Mouse (Mus musculus): ENCODE measurements at regions not wholly inside any gene's neighbourhood (a gene's known extent, or its start where the extent isn't known, plus 50 kb on each side); places are given as distances from the start of the nearest gene placed in this dataset.

DNA sequence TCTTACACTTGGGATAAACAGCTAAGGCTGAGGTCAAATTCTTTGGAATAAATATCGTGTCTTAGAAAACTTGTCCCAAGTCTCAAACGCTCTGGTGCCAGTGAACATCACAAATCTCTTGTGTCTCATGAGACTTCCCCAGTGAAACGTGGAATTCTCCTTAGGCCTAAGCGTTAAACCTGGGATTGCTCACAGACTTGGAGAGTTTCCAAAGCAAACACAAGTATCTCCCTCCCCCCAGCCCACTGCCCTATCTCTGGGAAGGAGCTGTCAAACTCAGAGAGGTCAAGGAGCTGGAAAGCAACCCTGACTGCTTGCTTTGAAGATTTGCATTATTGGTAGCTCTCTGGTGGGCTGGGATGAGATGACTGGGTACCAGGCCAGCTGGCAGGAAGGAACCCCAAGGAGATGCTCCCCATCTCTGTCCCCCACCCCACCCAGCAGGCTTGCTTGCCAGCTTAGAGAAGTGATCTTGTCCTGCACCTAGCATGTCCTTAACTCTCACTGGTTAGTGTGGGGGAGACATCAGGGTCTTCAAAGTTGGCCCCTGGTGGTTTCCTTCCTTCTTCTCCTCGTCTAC is 219.1 kb downstream of the Fam43a start:
- no peak for DNase-seq

DNA sequence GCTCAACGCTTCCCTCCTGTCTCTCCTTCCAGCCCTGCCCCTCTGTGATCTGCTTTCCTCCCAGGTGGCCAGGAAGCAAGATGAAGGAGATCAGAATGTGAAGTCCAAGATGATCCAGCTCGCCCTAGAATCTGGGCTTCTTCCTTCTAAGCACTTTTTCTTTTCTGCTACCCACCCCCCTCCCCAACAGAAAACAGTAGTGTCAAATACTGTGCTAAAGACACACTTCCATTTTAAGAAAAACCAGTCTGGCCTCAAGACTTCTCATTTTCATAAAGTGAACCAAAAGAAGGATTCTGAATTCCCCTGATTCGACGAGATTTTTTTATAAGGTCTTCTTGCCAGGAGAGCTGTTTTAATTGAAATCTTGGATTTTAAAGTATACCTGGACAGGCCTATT is 219.8 kb downstream of the Fam43a start:
- no peak for DNase-seq

- no peak for DNase-seq
Observed at GRCm38 (mm10) chr16:30820234-30820633, 220.7 kb downstream of the Fam43a start.

- no peak for DNase-seq
Observed at GRCm38 (mm10) chr16:30820761-30821160, 221.2 kb downstream of the Fam43a start.

DNA sequence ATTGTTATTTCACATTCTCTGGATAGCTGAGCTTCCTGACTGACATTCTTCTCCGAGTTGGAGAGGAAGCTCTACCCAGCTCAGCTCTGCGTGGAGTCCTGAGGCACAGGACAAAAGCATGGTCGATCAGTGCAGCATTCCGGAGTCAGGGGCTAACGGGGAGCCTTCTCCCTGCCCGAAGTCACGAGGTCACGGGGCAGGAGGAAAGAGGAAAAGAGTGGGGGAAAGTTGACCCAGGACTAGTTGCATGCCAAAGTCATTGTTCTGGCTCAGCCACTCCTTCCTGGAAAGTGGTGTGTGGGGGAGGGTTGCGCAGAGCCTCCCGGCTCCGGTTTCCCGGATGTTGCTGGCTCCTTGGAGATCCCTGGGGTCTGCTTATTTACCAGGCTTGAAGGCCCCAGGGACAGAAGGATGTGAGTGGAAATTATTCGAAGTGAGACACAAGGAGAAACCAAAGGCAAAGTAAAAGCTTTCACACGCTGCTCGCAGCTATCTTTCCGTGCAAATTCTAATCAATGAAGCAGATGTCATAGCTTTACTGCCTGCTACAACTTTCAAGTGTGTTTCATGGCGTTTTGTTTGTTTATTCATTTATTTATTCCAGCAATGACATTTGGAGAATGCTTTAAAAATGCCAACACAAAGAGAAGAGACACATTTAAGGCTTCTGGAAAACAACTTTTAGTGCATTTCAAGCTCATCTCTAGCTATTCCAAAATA is 221.8 kb downstream of the Fam43a start:
- peak; percentile 79 for DNase-seq

DNA sequence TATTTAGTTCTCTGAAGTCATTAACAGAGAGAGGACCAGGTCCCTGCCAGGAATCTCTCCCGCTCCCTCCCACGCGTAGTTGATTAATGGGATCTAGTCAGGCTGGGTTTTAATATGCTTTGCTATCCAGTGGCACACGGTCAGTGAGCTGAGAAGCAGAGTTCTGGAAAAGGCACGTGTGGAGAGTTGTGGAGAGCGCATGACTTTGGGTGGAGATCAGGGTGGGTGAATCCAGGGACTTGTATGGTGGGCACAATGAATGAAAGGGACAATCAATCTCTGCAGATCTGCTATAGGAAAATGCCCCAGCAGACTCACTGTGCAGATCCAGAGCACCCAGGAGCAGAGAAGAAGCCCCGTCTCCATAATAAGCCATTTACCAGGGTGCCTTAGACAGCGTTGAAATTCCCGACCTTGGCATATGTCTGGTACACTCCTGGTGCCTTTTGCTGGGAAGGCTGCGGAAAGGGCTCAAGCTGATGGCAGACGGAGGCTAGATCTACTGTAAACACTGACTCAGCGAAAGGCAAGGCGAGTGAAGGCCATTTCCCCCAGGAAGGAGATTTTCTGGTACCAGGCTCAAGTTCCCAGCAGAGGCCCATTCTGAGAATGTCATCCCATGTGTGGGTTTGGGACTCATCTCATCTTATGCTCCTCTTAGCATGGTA is 222.5 kb downstream of the Fam43a start:
- peak; percentile 62 for DNase-seq

DNA sequence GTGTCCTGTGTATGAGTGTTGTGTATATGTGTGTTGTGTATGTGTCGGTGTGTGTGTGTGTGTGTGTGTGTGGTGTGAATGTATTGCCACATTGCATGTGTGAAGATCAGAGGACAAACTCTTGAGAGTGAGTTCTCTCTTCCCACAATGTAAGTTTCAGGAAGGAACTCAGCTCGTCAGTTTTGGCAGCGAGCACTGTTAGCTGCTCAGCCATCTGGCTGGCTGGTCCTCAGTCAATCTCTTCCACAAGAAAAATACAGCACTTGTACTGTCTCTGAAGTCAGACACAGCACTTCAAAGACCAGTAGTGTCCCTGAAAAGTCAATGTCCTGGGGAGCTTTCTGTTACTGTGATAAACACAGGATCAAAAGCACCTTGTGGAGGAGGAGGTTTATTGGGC is 226.6 kb downstream of the Fam43a start:
- no peak for DNase-seq

- DNase-seq: peak; percentile 46
Observed at GRCm38 (mm10) chr16:30827901-30828608, 228.5 kb downstream of the Fam43a start.

GRCm38 (mm10) chr16:30834561-30834960 is 235.0 kb downstream of the Fam43a start:
- DNase-seq: no peak

DNA sequence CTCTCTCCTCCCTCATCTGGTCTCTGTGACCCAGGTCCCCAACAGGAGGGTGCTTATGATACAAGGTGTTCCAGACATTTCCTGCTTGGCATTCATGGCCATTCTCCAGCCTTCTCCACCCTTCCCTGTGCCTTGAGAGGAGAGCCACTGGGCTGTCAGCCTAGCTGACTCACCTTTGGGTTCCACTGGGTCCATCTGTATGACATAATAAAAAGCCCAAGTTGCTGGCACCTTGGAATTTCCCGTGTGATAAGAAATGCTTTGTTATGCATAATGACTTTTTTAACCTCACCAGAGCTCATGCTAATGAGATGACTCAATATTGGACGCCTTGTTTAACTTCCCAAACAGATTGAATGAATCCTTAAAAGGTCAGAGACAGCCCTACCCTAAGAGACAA is 236.2 kb downstream of the Fam43a start:
- peak; percentile 17 for DNase-seq

GRCm38 (mm10) chr16:30842831-30843230 is 238.4 kb downstream of the Xxylt1 start:
- DNase-seq: no peak

DNA sequence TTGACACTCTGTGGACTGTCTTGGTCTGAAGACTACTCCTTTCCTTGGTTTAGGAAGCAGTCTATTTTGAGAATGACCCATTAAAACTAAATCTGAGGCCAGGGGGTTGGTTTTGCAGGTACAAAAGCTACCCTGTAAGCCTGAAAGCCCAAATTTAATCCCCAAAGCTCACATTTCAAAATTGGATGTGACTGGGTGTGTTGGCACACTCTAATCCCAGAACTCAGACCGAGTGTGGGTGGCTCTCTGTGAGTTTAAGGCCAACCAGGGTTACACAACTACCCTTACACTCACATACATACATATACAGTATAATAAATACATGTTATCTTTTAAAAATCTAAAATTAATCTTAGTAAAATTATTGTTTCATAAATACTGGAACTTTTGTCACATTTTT is 228.6 kb downstream of the Xxylt1 start:
- no peak for DNase-seq

GRCm38 (mm10) chr16:30854716-30855115 is 226.5 kb downstream of the Xxylt1 start:
- no peak for DNase-seq

- no peak for DNase-seq
Observed at GRCm38 (mm10) chr16:30857656-30858055, 223.6 kb downstream of the Xxylt1 start.

- DNase-seq: no peak
Observed at GRCm38 (mm10) chr16:30869136-30869909, 211.9 kb downstream of the Xxylt1 start.

DNA sequence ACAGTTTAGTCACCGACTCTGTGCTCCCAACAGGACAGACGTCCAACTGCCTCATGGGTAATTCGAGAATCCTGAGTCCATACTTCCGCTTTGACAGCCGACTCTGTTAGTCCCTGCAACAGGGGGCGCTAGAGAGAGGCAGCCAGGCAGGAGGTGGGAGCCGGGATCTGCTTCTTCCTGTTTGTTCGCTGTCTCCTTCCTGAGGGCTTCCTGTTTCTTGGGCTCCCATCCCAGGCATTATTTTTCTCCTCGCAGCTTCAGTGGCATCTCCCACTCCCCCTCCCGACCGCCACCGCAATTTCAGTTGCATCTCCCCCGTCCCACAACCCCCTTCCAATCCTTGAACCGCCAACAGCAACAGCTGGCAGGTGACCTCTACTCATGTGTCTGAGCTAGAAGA is 211.1 kb downstream of the Xxylt1 start:
- peak; percentile 78 for DNase-seq

GRCm38 (mm10) chr16:30870676-30871075 is 210.6 kb downstream of the Xxylt1 start:
- no peak for DNase-seq

GRCm38 (mm10) chr16:30872147-30872546 is 209.1 kb downstream of the Xxylt1 start:
- DNase-seq: no peak

- DNase-seq: peak; percentile 44
Observed at GRCm38 (mm10) chr16:30873493-30874211, 207.6 kb downstream of the Xxylt1 start.

DNA sequence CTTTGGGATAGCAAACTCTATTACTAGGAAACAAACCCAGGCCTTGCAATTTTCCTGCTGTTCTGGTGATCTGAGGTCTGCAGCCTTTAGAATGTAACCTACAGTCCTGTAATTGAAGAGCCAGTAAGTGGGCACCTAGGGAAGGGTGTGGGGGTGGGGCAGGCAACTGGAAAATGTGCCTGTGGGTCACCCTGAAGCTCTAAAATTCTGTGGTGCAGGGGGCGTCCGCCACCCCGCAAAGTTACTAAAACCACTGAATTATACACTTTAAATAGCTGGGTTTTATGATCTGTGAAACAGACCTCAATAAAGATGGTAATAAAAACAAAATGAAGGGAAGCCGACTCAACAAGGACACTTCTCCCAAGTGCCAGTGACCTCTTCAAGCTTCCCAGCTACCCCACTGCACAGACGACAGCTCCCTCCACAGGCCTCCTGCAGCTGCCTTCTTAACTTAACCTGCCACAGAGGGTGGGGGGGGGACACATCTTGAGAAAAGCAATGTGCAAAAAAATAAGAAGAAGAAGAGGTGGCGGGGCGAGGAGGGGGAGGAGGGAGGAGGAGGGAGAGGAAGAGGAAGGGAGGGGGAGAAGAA is 205.9 kb downstream of the Xxylt1 start:
- DNase-seq: peak; percentile 22

GRCm38 (mm10) chr16:30878821-30879220 is 202.4 kb downstream of the Xxylt1 start:
- DNase-seq: no peak

GRCm38 (mm10) chr16:30879878-30880277 is 201.4 kb downstream of the Xxylt1 start:
- no peak for DNase-seq

Measured in kidney, adult 9 months (tissue).